Mouse (Mus musculus) C2C12 (cell line): ENCODE results near the gene Sgk1. TPM values are rescaled to one million over a fixed set of nuclear protein-coding genes. Genes with fewer than 3 reads are reported as not detected.

Experiments used
- H3K27me3 ChIP-seq: one replicate; pipeline ENCODE4 v1.6.1; 2011; ENCODE audit not compliant: control insufficient read depth, insufficient read depth, insufficient read length
- H3K36me3 ChIP-seq: one replicate; pipeline ENCODE4 v1.6.1; 2011; ENCODE audit not compliant: control insufficient read depth, insufficient read depth
- H3K4me3 ChIP-seq: one replicate; pipeline ENCODE4 v1.5.1; 2011; ENCODE audit warnings: mild to moderate bottlenecking, control low read depth; ENCODE audit not compliant: poor library complexity, insufficient read depth, severe bottlenecking
- H3K79me2 ChIP-seq: one replicate; pipeline ENCODE4 v1.6.1; 2011; ENCODE audit not compliant: control insufficient read depth, insufficient read depth
- H3K79me3 ChIP-seq: one replicate; pipeline ENCODE4 v1.6.1; 2011; ENCODE audit warnings: low read depth, control low read depth
- H3ac ChIP-seq: one replicate; pipeline ENCODE3; 2011; ENCODE audit warnings: low read depth; ENCODE audit not compliant: control insufficient read depth, insufficient read length
- CEBPB ChIP-seq: IDR thresholded peaks from one replicate; pipeline ENCODE4 v1.6.1; 2011; ENCODE audit warnings: low read depth, mild to moderate bottlenecking, control low read depth, moderate library complexity
- CTCF ChIP-seq: IDR thresholded peaks from one replicate; pipeline ENCODE4 v1.5.1; 2011; ENCODE audit not compliant: control insufficient read depth, insufficient read depth, insufficient read length
- FOSL1 ChIP-seq: IDR thresholded peaks from one replicate; pipeline ENCODE4 v1.8.0; 2011; ENCODE audit warnings: mild to moderate bottlenecking, low read length; ENCODE audit not compliant: poor library complexity, insufficient read depth, severe bottlenecking
- MAX ChIP-seq: IDR thresholded peaks from one replicate; pipeline ENCODE4 v1.6.1; 2011; ENCODE audit warnings: mild to moderate bottlenecking, control low read depth
- MYOD1 ChIP-seq: IDR thresholded peaks from one replicate; pipeline ENCODE4 v1.6.1; 2011; ENCODE audit warnings: low read depth; ENCODE audit not compliant: control insufficient read depth, insufficient read length
- MYOG ChIP-seq: IDR thresholded peaks from one replicate; pipeline ENCODE4 v1.6.1; 2011; ENCODE audit not compliant: control insufficient read depth, insufficient read length; ENCODE audit errors: extremely low read depth
- USF1 ChIP-seq: IDR thresholded peaks from one replicate; pipeline ENCODE4 v1.6.1; 2011; ENCODE audit warnings: low read depth, mild to moderate bottlenecking, control low read depth, moderate library complexity
- polyA plus RNA-seq: library from polyadenylated mRNA; unstranded; fragments of >200 nt; fragmentation: generic; extraction: Trizol; gene quantifications from one replicate; pipeline ENCODE4 v1.2.1, GENCODE M21; 2012; ENCODE audit warnings: missing spikeins

Sgk1 gene
- polyA plus RNA-seq, 1 experiment = 35.1 TPM

DNA sequence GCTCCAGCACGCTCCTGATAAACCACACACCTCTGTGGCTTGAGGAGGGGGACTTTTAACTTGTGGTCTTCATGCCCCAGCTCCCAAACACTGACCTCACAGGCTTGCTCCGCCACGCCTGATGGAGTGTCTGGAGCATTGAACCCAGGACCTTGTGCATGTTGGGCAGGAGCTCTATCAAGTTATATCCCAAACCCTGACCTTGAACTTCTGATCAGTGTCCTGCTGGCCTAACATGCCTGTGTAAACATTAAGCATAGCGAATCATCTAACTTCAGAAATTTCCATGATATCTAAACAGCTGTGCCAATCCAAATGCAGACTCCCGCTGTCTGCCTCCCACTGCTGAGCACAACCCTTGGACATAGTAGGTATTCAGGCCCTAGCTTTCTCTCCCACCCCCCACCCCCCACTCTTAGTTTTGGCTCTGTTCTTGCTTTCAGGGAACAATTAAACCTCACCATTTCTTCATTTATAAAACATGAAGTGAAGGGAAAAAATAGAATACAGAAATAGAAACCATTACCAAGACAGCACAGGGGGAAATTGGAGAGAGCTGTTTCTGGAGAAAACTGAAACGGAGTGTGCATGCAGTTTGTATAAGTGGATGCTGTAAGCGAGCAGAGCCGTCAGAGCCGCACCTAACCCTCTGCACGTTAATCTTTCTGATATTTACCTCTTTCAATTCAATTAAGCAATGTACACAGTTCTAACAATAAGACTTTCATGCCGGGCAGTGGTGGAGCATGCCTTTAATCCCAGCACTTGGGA is 34.5 kb downstream of the Sgk1 start:
- no peaks in the 10 kb centered on the region for H3K79me3 ChIP-seq
- TF ChIP-seq CTCF = no peak
- no peak for TF ChIP-seq MYOD1
- no peak for TF ChIP-seq CEBPB
- no peak for TF ChIP-seq USF1
- TF ChIP-seq FOSL1 = no peak
- TF ChIP-seq MYOG = no peak
- TF ChIP-seq MAX = no peak

DNA sequence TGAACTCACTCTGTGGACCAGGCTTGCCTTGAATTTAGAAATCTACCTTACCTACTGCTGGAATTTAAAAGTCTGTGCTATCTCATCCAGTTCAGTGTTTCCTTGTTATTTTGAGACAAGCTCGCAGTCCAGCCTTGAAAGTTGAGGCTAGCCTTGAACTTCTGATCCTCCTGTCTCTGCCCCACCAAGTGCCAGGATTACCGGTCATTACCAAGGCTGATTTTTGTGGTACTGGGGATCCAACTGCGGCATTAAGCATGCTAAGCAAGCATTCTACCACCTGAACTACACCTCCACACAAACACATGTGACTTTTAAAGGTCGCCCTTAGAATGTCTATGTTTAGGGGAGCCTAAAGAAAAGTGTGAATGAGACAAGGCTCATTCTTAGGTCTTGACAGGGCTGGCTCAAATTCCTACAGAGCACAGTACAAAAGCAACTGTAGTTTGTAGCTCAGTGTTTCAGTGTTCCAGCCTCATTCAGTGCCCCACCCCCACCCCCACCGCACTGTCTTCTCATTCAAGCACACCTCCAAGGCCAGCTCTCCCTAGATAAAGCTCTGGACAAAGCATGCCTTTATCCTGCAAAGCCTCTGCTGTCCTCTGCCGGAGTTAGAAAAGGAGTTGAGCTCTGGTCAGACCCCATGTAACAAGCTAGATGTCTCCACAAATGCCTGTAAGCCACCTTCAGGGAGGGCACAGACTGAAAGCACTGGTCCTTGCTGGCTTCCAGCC is 36.2 kb downstream of the Sgk1 start:
- no peaks in the 10 kb centered on the region for H3K79me2 ChIP-seq
- TF ChIP-seq MYOG (no peak), MAX (no peak), CTCF (no peak), USF1 (no peak), FOSL1 (no peak), CEBPB (no peak), MYOD1 (no peak)
- no peaks in the 10 kb centered on the region for H3K79me3 ChIP-seq
- H3ac ChIP-seq = no peak overlapping the region
- H3K4me3 ChIP-seq = no peak overlapping the region
- H3K36me3 ChIP-seq = no peaks in the 10 kb centered on the region
- no peaks in the 10 kb centered on the region for H3K27me3 ChIP-seq

More for the DNA sequence above, 34.5 kb downstream of the Sgk1 start:
- Histone ChIP-seq H3K27me3 (no peaks in the 10 kb centered on the region), H3K36me3 (no peaks in the 10 kb centered on the region), H3K79me2 (no peaks in the 10 kb centered on the region), H3ac (no peak overlapping the region), H3K4me3 (no peak overlapping the region)

DNA sequence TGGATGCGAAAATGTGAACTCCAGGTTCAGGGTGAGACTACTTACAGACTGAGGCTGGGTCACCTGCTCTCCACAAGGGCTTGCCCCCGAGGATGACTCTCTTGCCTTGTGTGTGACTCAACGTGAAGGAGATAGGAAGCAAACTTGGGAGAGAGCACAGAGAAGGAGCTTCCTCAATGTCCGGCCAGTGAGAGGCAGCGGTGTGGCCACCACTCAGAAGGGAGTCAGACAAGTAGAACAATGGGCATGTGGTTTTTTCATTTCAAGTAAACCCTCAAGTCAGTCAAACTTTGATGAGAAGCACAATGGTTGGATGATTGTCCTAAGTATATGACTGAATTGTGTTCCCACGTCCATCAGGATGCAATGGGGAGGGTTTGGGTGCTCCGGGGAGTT is 36.8 kb downstream of the Sgk1 start:
- Histone ChIP-seq H3K4me3 (no peak overlapping the region), H3ac (no peak overlapping the region), H3K79me3 (no peaks in the 10 kb centered on the region), H3K27me3 (no peaks in the 10 kb centered on the region), H3K36me3 (no peaks in the 10 kb centered on the region), H3K79me2 (no peaks in the 10 kb centered on the region)
- no peak for TF ChIP-seq MAX
- TF ChIP-seq FOSL1 = no peak
- TF ChIP-seq MYOG = no peak

DNA sequence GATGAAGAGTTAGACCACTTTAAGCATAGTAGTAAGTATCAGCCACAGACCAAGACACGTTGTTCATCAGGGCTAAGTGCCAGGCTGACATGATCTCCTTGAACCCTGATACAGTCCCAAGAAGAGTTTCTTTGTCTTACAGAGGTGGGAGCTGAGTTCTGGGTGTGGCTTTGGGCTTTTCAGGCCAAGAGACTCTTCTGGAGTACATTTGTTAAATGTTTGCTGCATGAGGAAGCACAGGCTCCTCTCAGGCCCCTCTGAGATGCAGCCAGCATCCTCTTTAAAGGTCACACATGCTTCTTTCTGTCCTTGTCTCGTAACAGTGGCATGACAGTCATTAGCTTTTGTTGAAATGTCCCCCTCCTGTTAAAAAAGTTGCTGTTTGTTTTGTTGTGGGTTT is 38.6 kb downstream of the Sgk1 start:
- Histone ChIP-seq H3K4me3 (no peak overlapping the region), H3K27me3 (no peaks in the 10 kb centered on the region), H3K79me3 (no peaks in the 10 kb centered on the region), H3K36me3 (no peaks in the 10 kb centered on the region), H3ac (no peak overlapping the region), H3K79me2 (no peaks in the 10 kb centered on the region)
- TF ChIP-seq CEBPB (no peak), MAX (no peak), USF1 (no peak), FOSL1 (no peak), CTCF (no peak), MYOD1 (no peak), MYOG (no peak)

DNA sequence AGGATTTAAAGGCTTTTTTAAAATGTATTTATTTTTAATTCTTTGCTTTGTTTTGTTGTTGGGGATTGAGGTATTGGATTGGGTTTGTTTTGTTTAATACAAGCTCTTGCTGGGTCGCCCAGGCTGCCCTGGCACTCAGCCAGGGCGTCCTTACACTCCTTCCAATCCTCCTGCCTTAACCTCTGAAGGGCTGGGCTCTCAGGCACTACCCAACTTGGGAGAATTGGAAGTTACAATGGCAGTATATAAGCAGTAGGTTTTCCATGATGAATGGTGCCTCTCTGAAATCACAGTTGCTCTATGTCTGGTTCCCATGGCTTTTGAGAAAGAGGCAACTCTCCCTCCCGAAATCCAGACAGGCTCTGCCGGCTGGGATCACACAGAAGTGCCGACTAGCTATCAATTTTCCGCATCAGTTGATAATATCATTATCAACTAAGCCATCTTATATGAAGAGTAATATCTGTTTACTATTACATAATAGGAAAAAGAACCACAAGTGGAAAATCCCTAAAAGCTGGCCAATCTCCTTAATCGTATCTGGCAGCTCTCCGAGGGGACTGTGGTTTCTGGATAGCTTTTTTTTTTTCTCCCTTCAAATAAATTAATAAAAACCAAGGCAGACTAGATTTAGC is 40.8 kb downstream of the Sgk1 start:
- no peak overlapping the region for H3K4me3 ChIP-seq
- no peak overlapping the region for H3ac ChIP-seq
- H3K36me3 ChIP-seq = no peaks in the 10 kb centered on the region
- no peaks in the 10 kb centered on the region for H3K79me3 ChIP-seq
- no peaks in the 10 kb centered on the region for H3K79me2 ChIP-seq
- no peaks in the 10 kb centered on the region for H3K27me3 ChIP-seq
- TF ChIP-seq MYOD1 = no peak
- no peak for TF ChIP-seq USF1
- TF ChIP-seq CEBPB = no peak
- TF ChIP-seq MYOG = no peak
- no peak for TF ChIP-seq FOSL1
- TF ChIP-seq MAX = no peak
- TF ChIP-seq CTCF = no peak
